Mouse (Mus musculus) brain, embryonic 14.5 days (tissue): ENCODE results near the gene Med24. TPM values are rescaled to one million over a fixed set of nuclear protein-coding genes. Genes with fewer than 3 reads are reported as not detected.

ENCODE experiments used
- DNase-seq: peaks from one replicate; pipeline ENCODE4 v3.0.0-alpha.2; 2011; ENCODE audit warnings: low read depth
- CTCF ChIP-seq: fragments of 200-500 bp; IDR thresholded peaks from 2 replicates; pipeline ENCODE4 v1.5.1; 2012; ENCODE audit warnings: inconsistent platforms, mild to moderate bottlenecking, moderate library complexity, borderline replicate concordance; ENCODE audit not compliant: insufficient read depth, insufficient read length; ENCODE audit errors: extremely low read depth
- POLR2A ChIP-seq: fragments of 200-500 bp; IDR thresholded peaks from 2 replicates; pipeline ENCODE4 v1.6.1; 2012; ENCODE audit warnings: mild to moderate bottlenecking, inconsistent platforms, borderline replicate concordance; ENCODE audit not compliant: poor library complexity, insufficient read depth, insufficient read length, severe bottlenecking; ENCODE audit errors: extremely low read depth
- polyA plus RNA-seq: library from polyadenylated mRNA; depleted of rRNA; stranded (reverse); fragments of >200 nt; gene quantifications from 2 replicates; pipeline ENCODE4 v1.2.3, GENCODE M21; 2012

Gene Med24
- polyA plus RNA-seq, 1 experiment = 134 TPM

- no peak for DNase-seq
- TF ChIP-seq CTCF (no peak), POLR2A (no peak)
Measured at GRCm38 (mm10) chr11:98764091-98764490, 34.9 kb upstream of the Med24 start.

GRCm38 (mm10) chr11:98763502-98763861 lies 34.2 kb upstream of the Med24 start:
- TF ChIP-seq CTCF (no peak), POLR2A (no peak)
- DNase-seq = no peak

- peak; percentile 49; the same call in 1 of the 2 replicates for TF ChIP-seq CTCF
- no peak for TF ChIP-seq POLR2A
- no peak for DNase-seq
Measured at GRCm38 (mm10) chr11:98762756-98763501, 33.7 kb upstream of the Med24 start.

- DNase-seq = no peak
- no peak for TF ChIP-seq CTCF
- no peak for TF ChIP-seq POLR2A
Measured at GRCm38 (mm10) chr11:98761939-98762338, 32.7 kb upstream of the Med24 start.

- DNase-seq = no peak
Measured at GRCm38 (mm10) chr11:98756711-98757110, 27.5 kb upstream of the Med24 start.

GRCm38 (mm10) chr11:98755726-98756380 lies 26.6 kb upstream of the Med24 start:
- DNase-seq = no peak
- TF ChIP-seq POLR2A = no peak
- TF ChIP-seq CTCF = no peak

More at GRCm38 (mm10) chr11:98756711-98757110, 27.5 kb upstream of the Med24 start:
- TF ChIP-seq CTCF = no peak
- TF ChIP-seq POLR2A = no peak

- peak; percentile 98 for TF ChIP-seq CTCF
- TF ChIP-seq POLR2A = no peak
- DNase-seq = peak; percentile 84
Measured at GRCm38 (mm10) chr11:98754621-98755181, 25.5 kb upstream of the Med24 start.

- TF ChIP-seq POLR2A (no peak), CTCF (no peak)
- no peak for DNase-seq
Measured at GRCm38 (mm10) chr11:98754151-98754620, 25.0 kb upstream of the Med24 start.

- no peak for DNase-seq
- TF ChIP-seq POLR2A (no peak), CTCF (no peak)
Measured at GRCm38 (mm10) chr11:98753264-98753663, 24.0 kb upstream of the Med24 start.

- no peak for DNase-seq
Measured at GRCm38 (mm10) chr11:98752562-98753140, 23.4 kb upstream of the Med24 start.

GRCm38 (mm10) chr11:98751221-98751782 lies 22.1 kb upstream of the Med24 start:
- no peak for TF ChIP-seq CTCF
- DNase-seq = no peak

More at GRCm38 (mm10) chr11:98752562-98753140, 23.4 kb upstream of the Med24 start:
- TF ChIP-seq POLR2A (no peak), CTCF (no peak)

GRCm38 (mm10) chr11:98750351-98751201 lies 21.3 kb upstream of the Med24 start:
- DNase-seq = peak; percentile 97
- TF ChIP-seq CTCF = no peak
- no peak for TF ChIP-seq POLR2A
